Mouse (Mus musculus) skeletal muscle tissue, postnatal 0 days (tissue): Measurements from ENCODE around the gene Hectd3. TPM values are rescaled to one million over a fixed set of nuclear protein-coding genes. Genes with fewer than 3 reads are reported as not detected.

ENCODE experiments used
- polyA plus RNA-seq: library from polyadenylated mRNA; unstranded; fragments of >200 nt; fragmentation: Nextera tagmentation; extraction: Ambion mirVana; gene quantifications from 2 replicates; pipeline ENCODE4 v1.2.1, GENCODE M21; 2015

The Hectd3 gene
- 8.5 and 8.8 TPM in 2 replicates for polyA plus RNA-seq

DNA sequence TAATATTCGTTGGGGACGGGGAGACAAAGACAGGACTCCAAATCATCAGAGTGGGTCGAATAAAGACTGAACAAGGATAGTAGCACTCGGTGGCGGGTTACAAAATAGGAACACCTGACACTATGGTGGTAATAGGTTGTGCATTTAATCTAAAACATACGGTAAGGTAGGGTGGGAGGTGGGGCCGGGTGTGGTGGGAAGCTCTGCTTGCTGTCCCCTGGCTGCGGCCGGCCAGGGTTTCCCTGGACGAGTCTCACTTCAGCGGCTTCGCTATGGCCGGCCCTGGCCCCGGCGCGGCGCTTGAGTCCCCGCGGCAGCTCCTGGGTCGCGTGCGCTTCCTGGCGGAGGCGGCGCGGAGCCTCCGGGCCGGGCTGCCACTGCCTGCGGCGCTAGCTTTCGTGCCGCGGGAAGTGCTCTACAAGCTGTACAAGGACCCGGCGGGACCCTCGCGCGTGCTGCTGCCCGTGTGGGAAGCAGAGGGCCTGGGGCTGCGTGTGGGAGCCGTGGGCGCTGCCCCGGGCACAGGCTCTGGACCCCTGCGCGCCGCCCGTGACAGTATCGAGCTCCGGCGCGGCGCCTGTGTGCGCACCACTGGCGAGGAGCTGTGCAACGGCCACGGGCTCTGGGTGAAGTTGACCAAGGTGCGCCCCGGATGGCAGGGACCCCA is at the start of gene Hectd3:
Gene Hectd3 (plus strand): TSS at position 187 of the 667 bp plus-strand sequence.

DNA sequence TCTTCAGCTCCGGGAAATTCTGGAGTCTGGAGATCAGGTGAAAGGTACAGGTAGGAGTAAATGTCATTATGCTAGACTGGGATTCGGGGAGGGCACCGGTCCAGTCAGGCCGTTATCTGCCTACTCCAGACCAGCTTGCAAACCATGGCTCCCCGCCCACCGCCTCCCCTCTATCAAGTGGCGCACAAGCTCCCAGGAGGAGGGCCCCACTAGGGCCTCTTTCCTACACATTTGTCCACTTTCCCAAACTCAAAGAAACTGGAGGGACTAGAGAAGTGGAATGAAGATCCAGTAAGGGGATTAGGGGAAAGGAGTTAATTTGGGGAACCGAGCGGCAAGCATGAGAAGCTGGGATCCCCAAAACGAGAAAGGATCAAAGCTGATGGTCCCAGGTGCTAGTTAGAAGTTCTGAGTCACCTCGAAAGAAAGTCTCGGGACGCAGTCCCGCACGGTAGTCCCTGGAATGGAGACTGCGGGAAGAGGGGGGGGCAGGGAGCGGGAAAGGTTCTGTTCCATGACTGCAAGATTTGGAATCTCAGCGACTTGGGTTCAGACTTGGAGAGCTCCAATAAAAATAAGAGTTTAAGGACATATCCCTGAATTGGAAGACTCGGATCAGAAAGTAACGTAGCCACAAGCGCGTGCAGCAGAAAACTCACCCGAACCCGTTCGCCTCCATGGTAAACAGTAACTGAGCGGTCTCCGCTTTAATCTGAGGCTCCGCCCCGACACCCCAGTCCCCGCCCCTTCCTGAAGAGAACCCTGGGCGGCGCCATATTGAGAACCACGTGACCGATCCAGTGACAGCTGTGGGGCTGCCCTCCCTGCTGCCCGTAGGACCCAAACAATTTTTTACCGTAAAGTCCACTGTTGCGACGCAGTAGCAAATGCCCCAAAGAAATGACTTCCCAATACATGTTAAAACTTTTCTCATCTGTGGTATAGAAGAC is 1.2 kb upstream of the Hectd3 start, which contains the start of gene Urod:
Gene Urod (minus strand): TSS at position 742 of the 950 bp plus-strand sequence.

DNA sequence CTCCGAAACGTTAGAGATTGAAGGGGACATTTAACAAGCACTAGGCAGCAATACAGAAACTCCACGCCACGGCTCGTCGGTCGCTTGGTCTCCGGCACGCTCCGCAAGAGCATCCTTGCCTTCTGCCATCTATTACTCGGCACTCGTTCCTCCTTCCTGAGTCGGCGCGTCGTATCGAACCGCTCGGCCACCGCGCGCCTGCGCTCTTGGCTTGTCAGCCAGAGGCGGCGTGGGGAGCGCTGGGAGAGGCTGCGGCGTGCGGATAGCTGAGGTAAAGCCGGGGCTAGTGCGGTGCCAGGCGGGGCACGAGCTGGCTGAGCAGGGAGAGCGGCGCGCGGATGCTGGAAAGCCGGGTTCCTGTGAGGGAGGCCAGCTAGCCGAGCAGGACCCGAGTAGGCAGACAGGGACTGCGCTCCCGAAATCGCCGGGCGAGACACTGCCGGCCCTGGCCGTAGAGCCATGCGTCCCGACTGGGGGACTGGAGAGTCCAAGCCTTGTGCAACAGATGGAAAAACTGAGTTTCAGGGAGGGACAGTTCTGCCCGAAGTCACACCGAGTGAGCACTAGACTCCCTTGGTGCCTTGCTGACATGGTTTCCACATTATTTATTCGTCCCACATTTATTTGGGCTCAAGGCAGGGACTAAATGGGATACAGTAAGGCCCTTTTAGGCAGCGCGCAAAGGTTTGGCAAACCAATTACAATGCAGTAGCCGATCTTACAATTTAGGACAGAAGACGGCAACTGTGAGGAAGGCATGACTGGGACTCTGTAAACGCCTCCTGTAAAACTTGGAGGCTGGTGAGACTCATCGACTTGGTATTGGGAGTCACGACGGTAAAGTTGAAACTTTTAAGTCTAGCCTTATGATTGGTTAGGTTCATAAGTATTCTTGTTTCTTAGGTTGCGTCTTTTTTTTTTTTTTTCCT is 24.4 kb downstream of the Hectd3 start, which contains the start of gene Eif2b3:
Gene Eif2b3 (plus strand): TSS at position 197 of the 929 bp plus-strand sequence.

Other genes starting within 250 kb of the Hectd3 start
- gene Toe1, start 187.7 kb upstream of the Hectd3 start, polyA plus RNA-seq: 12.7 and 14.5 TPM in 2 replicates
- 4.4 and 5.4 TPM in 2 replicates for gene Mutyh, start 187.6 kb upstream of the Hectd3 start, polyA plus RNA-seq
- 0.97 and 1.5 TPM in 2 replicates for gene Hpdl, start 173.6 kb upstream of the Hectd3 start, polyA plus RNA-seq
- gene Zswim5, start 117.9 kb upstream of the Hectd3 start, polyA plus RNA-seq: 0.02 and 0.03 TPM in 2 replicates
- gene Urod, start 904 bp upstream of the Hectd3 start, polyA plus RNA-seq: 69.0 and 75.1 TPM in 2 replicates
- gene Eif2b3, start 24.1 kb downstream of the Hectd3 start, polyA plus RNA-seq: 31.1 and 33.3 TPM in 2 replicates
- gene Ptch2, start 100.8 kb downstream of the Hectd3 start, polyA plus RNA-seq: 4.4 and 5.2 TPM in 2 replicates
- gene Btbd19, start 130.4 kb downstream of the Hectd3 start, polyA plus RNA-seq: 2.8 and 4.8 TPM in 2 replicates
- gene Tctex1d4, start 131.5 kb downstream of the Hectd3 start, polyA plus RNA-seq: 0.22 TPM in 1 of 2 replicates, not detected in the other
- gene Plk3, start 138.6 kb downstream of the Hectd3 start, polyA plus RNA-seq: 1.4 and 2.5 TPM in 2 replicates
- gene Rps8, start 160.9 kb downstream of the Hectd3 start, polyA plus RNA-seq: 600 and 626 TPM in 2 replicates
- gene Kif2c, start 187.3 kb downstream of the Hectd3 start, polyA plus RNA-seq: 8.3 and 10.5 TPM in 2 replicates